Mouse (Mus musculus): ENCODE data around the gene 9130230L23Rik.

9130230L23Rik gene

DNA sequence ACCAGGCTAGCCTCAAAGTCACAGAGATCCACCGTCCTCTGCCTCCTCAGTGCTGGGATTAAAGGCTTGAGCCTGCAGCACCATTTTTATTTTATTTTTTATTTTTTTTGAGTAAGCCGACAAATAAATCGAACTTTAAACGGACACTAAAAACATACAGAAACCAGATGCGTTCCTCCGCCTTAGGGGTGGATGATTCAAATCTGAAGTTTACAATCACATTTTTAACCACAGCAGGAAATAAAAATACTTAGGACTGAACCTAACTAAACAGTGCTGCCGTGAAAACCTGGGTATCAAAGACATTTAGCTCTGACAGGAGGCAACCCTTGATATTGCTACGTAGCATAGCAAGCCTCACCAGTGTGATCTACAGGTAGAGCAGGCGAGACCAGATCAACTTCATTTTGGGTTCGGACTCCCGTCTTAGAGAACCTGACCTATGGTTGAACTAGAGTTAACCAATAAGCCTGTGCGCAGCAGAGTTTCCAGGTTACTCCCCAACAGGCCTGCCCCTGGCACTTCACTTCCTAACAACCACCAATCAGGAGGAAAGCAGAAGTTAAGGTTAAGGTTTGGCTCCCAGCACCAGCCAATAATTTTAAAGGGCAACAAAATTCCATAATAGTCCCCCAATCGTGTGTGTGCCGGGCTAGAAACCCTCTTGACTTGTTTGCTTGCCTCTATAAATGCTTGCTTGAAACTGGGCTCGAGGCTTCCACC lies 4.3 kb upstream of the 9130230L23Rik start:
- in situ Hi-C loops (cut with MboI; ENCODE audit: unreplicated experiment in 2 of 2) = no loop called here

DNA sequence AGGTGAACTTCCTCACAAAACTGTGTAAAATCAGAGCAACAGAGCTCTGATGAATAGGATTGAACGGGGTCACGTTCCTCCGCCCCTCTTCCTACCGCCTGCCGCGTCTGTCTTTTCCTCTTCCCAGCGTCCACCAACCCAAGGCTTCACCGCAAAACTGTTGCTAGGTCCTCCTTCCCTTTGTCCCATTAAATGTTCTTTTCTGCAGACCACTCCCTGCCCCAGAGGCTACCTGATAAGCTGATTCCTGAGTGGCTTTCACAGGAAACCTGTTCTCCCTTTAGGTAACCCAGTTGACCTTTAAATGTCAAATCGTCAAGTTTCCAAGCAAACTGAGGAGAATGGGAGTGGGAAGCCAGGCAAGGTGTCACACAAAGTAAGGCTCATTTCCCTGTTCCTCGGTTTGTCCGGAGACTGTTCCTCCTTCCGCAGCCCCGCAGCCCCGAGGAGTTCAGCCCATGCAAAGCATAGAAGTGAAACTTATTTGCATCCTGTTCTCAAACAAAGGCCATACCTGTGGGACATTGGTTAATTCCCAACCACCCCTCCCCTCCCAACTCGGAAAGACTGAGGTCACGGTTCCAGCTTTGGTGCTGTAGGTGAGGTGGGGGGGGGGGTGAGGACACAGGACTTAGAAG lies 1.1 kb upstream of the 9130230L23Rik start:
- in situ Hi-C loops (cut with MboI; ENCODE audit: unreplicated experiment in 2 of 2) = no loop called here

DNA sequence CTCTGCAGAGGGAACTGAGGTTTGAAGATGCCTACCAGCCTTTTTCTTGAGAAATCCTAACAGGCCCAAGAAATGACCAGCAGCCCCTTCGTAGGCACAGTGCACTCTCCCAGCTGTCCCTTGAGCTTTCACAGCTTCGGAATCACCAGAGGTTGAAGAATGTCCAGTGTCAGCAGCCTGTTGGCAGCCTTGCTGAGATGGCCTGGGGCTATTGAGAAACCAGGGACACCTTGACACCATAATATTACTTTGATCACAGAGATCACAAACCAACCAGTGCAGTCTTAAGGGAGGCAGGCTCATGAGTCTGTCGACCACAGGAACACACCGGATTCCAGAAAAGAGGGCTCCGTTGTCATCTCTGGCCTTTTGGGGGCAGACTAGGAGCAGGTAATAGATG lies 2.9 kb downstream of the 9130230L23Rik start:
- in situ Hi-C loops (cut with MboI; ENCODE audit: unreplicated experiment in 2 of 2) = no loop called here

DNA sequence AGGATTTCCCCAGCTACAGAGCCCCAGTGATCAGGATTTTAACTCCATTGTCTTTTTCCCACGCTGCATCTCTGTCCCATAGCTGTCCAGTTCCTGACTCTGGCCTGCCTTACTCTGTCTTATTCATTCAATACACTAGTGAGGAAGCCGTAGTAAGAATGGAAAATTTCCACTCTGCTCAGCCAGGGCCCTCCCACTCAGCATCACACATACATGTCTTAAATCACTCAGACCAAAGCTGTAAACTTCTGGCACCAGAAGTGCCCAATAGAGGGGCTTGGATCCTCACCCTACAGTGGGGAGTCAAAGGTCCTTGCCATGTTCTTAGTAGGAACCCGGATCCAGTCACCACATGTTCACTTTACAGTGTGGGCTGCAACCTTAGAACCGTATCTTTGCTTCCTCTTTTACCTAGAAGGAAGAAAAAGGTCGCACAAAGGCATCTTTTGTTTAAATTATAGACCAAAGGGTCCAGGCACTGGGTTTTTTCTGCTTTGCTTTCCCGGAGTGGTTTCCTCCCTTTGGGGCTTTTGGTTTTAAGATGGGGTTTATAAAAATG lies 3.4 kb downstream of the 9130230L23Rik start:
- in situ Hi-C loops (cut with MboI; ENCODE audit: unreplicated experiment in 2 of 2) = no loop called here

DNA sequence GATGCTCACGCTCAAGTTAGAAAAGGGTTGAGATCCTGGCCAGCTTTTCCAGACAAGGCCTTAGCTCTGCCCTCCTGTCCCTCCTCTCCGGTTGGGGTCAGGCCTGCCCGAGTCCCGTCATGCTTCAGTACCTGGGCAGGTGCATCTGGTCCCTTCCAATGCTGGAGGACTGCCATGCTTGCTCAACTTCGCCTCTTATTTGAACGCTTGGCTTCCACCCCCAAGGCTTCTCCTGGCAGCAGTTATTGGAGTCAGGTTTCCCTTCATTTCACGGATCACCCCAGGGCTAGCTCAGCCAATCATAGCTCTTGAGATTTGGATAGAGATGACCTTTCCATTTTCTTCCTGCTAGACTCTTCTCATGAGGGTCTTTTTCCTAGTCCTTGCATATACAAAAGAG lies 4.0 kb downstream of the 9130230L23Rik start:
- in situ Hi-C loops (cut with MboI; ENCODE audit: unreplicated experiment in 2 of 2) = no loop called here

- in situ Hi-C loops (cut with MboI; ENCODE audit: unreplicated experiment in 2 of 2) = loop anchor here (25.0 kb wide), 2 partner anchors 238 to 1013 kb away; no protein-coding TSS in a partner anchor
These were observed 5.0 kb downstream of the 9130230L23Rik start for GRCm38 (mm10) chr5:65999106-65999505.

GRCm38 (mm10) chr5:65997813-65998212 lies 6.3 kb downstream of the 9130230L23Rik start:
- in situ Hi-C loops (cut with MboI; ENCODE audit: unreplicated experiment in 2 of 2) = loop anchor here (25.0 kb wide), 2 partner anchors 239 to 1014 kb away; no protein-coding TSS in a partner anchor

- in situ Hi-C loops (cut with MboI; ENCODE audit: unreplicated experiment in 2 of 2) = loop anchor here (25.0 kb wide), 2 partner anchors 243 to 1018 kb away; no protein-coding TSS in a partner anchor
These were observed 9.4 kb downstream of the 9130230L23Rik start for GRCm38 (mm10) chr5:65994643-65995042.

DNA sequence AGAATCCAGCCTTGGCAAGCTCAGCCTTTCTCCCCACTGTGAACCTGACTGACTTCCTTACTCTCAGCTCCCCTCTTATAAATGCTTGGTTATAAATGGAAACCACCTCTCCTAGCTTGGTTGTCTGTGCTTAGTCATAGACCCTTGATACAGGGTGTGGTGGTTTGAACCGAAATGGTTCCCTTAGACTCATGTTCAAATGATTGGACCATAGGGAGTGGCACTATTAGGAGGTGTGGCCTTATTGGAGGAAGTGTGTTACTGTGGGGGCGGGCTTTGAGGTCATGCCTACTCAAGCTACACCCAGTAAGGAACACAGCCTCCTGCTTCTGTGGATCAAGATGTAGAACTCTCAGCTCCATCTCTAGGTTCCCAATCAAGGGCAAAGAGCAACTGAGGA lies 12.9 kb downstream of the 9130230L23Rik start:
- in situ Hi-C loops (cut with MboI; ENCODE audit: unreplicated experiment in 2 of 2) = loop anchor here (25.0 kb wide), 2 partner anchors 246 to 1021 kb away; no protein-coding TSS in a partner anchor

- in situ Hi-C loops (cut with MboI; ENCODE audit: unreplicated experiment in 2 of 2) = loop anchor here (25.0 kb wide), 2 partner anchors 250 to 1025 kb away; no protein-coding TSS in a partner anchor
These were observed 17.1 kb downstream of the 9130230L23Rik start for GRCm38 (mm10) chr5:65987004-65987403.

DNA sequence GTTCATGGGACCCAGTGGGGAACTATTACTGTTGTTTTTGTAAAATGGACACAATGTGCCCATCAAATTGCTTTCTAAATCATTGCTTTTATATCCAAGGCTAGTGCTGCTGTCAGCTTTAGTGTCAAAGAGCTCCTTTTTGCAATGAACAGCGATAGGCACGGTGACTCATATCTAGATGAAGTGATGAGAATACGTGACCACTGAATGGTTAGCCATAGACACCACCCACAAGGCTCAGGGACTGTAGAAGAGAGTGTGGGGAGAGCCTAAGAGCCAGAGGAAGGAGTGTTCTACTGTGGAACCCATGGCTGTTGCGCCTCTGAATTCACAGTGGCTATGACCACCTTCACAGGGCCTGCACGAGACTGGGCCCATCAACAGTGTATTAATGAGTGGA lies 17.7 kb downstream of the 9130230L23Rik start:
- in situ Hi-C loops (cut with MboI; ENCODE audit: unreplicated experiment in 2 of 2) = loop anchor here (25.0 kb wide), 2 partner anchors 251 to 1026 kb away; no protein-coding TSS in a partner anchor

DNA sequence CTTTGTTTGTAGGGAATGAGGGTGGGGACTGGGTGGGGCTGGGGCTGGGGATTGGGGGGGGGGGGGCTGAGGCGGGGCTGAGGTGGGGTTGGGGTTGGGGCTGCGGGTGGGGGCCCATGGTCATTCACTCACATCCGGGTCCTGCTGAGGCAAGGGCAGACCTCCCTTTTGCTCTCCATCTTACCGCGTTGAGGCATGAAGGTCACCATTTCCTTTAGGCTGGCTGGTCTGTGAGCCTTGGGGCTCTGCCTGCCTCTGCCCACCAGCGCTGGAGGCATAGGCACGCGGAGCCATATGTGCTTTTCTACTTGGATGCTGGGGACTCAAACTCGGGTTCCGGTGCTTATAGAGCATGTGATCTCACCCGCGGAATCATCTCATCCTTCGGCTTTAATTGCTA lies 28.4 kb downstream of the 9130230L23Rik start:
- in situ Hi-C loops (cut with MboI; ENCODE audit: unreplicated experiment in 2 of 2) = loop anchor here (25.0 kb wide), 2 partner anchors 262 to 1037 kb away; no protein-coding TSS in a partner anchor

GRCm38 (mm10) chr5:65973189-65973588 lies 30.9 kb downstream of the 9130230L23Rik start:
- in situ Hi-C loops (cut with MboI; ENCODE audit: unreplicated experiment in 2 of 2) = loop anchor here (25.0 kb wide), 3 partner anchors 436 to 986 kb away; partner anchors contain the start of genes Smim14 (in 1 of the 2) and Ube2k (in 1 of the 2)

- in situ Hi-C loops (cut with MboI; ENCODE audit: unreplicated experiment in 2 of 2) = loop anchor here (5.0 to 25.0 kb wide), 6 partner anchors 107 to 981 kb away; partner anchors contain the start of genes Smim14 (in 1 of the 2) and Ube2k (in 1 of the 2)
These were observed 36.1 kb downstream of the 9130230L23Rik start for GRCm38 (mm10) chr5:65968004-65968403.

- in situ Hi-C loops (cut with MboI; ENCODE audit: unreplicated experiment in 2 of 2) = loop anchor here (5.0 to 25.0 kb wide), 6 partner anchors 108 to 980 kb away; partner anchors contain the start of genes Smim14 (in 1 of the 2) and Ube2k (in 1 of the 2)
These were observed 37.0 kb downstream of the 9130230L23Rik start for GRCm38 (mm10) chr5:65967091-65967490.

- in situ Hi-C loops (cut with MboI; ENCODE audit: unreplicated experiment in 2 of 2) = loop anchor here (5.0 to 25.0 kb wide), 6 partner anchors 109 to 979 kb away; partner anchors contain the start of genes Smim14 (in 1 of the 2) and Ube2k (in 1 of the 2)
These were observed 38.3 kb downstream of the 9130230L23Rik start for GRCm38 (mm10) chr5:65965771-65966279.

DNA sequence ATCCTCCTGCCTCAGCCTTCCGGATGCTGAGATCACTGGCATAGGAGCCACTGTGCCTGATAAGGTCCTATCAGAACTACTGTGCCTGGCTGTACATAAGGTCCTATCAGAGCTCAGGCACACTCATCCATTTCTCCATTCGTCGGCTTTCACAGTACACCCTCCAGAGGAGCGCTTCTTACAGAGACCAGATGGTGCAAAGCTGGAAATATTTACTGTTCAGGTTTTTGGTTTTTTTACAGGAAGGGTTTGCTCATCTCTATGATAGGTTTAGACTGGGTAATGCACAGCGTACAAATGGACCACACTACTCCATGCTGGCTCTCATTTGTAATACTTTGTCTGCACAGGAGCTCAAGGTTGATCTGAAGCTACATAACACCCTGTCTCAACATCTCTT lies 40.8 kb downstream of the 9130230L23Rik start:
- in situ Hi-C loops (cut with MboI; ENCODE audit: unreplicated experiment in 2 of 2) = loop anchor here (10.0 to 25.0 kb wide), 5 partner anchors 112 to 976 kb away; partner anchors contain the start of genes Smim14 (in 1 of the 2) and Ube2k (in 1 of the 2)

DNA sequence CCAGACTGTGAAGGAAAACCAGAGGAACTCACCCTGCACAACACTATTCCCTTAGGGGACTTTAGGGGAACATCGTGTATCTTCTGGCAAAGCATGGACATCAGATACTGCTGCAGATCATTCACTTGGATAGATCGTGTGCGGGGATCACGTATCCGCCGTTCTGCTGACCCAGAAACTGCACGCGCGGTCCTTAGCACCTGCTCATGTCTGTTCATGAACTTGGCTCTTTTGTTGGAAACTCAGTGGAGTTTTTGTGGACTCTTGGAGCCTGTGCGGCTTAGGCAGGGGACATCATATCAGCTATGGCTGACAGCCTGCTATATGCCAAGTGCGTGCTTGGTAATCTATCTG lies 43.5 kb downstream of the 9130230L23Rik start:
- in situ Hi-C loops (cut with MboI; ENCODE audit: unreplicated experiment in 2 of 2) = loop anchor here (10.0 to 25.0 kb wide), 5 partner anchors 114 to 973 kb away; partner anchors contain the start of genes Smim14 (in 1 of the 2) and Ube2k (in 1 of the 2)

DNA sequence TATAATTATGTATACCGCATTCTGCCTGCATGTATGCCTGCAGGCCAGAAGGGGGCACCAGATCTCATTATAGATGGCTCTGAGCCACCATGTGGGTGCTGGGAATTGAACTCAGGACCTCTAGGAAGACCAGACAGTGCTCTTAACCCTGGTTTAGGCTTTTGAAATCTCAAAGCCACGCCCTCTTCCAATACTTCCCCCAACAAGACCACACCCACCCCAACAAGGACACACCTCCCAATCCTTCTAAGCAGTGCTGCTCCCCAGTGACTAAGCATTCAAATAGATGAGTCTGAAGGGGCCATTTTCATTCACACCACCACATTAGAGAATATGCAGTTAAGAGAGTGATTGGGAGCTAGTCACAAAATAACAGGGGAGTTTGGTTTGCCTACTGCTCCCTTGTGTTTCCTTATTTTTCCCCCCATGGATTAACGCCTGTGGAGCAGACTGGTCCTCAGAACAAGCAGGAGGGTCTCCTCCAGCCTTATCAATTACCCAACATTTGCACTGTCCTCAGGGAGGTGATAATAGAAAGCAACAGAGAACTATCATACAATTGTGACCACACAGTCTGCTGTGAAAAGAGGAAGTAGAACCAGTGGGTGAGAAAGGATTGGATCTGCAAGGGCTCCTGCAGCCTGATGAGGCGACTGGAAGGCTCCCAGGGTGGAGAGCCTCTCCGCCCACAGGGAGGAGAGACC lies 44.0 kb downstream of the 9130230L23Rik start:
- in situ Hi-C loops (cut with MboI; ENCODE audit: unreplicated experiment in 2 of 2) = loop anchor here (10.0 to 25.0 kb wide), 6 partner anchors 115 to 973 kb away; partner anchors contain the start of genes Smim14 (in 1 of the 2) and Ube2k (in 1 of the 2)

All from v-Abl transformed pro-B cells (cell line).